Mouse (Mus musculus) liver, embryonic 14.5 days (tissue): Measurements from ENCODE around the gene Mafg.

Experiments
- CTCF ChIP-seq: IDR thresholded peaks from 2 replicates; pipeline ENCODE4 v1.5.1; 2016; ENCODE audit warnings: antibody characterized with exemption, low read depth, control low read depth
- EP300 ChIP-seq: IDR thresholded peaks from 2 replicates; pipeline ENCODE4 v1.6.1; 2016; ENCODE audit warnings: antibody characterized with exemption, low read depth

DNA sequence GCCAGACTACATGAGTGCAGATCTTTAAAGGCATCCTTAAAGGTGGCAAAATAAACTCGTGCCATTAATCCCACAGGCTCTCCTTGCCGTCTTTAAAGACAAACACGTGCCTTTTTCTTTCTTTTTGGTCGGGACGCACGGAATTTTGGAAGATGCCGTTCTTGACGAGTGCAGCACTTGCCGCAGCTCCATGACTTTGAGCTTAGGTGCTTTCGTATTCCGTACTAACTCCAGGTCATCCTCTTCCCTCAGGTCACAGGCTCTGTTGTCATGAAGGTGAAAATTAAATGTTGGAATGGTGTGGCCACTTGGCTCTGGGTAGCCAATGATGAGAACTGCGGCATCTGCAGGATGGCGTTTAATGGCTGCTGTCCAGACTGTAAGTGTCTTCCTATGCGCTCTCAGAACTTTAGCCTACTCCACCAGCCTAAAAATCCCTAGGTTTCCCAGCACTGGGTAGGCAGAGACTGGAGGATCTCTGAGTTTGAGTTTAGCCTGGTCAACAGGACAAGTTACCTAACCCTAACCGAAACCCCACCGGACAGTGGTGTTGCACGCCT, 34.3 kb downstream of the Mafg start:
- no peak for TF ChIP-seq CTCF
- TF ChIP-seq EP300, result no peak
